Mouse (Mus musculus): ENCODE measurements around the gene Fam178b.

DNA sequence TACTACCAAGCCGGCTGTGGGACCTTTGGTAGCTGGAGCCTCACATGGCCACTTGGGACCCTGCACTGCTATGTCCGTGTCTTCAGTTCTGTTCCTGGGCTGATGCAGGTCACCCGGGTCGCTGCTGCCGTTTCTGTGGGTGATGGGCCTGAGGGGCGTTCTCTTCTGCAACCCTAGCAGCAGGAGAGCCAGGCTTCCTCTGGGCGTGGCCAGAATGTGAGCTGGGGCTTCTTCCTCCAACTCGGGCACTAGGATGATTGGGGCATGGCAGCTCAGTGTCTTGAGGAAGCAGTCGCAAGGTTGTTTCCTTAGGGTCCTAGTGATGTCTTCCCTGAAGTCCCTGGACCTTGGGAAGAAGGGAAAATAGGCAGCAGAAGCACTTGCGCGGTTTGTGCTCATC is 163.4 kb downstream of the Fam178b start:
- TF ChIP-seq CTCF (IDR thresholded peaks at IDR 0.05; ENCODE audit: borderline replicate concordance, extremely low read depth, insufficient read depth, insufficient read length) = no peak
- TF ChIP-seq POLR2A (IDR thresholded peaks at IDR 0.05; ENCODE audit: borderline replicate concordance, extremely low read depth, insufficient read depth, insufficient read length, poor library complexity, severe bottlenecking) = no peak

All from brain, embryonic 14.5 days (tissue).